Mouse (Mus musculus) myocyte (in vitro differentiated cells): ENCODE measurements at regions not wholly inside any gene's neighbourhood (a gene's known extent, or its start where the extent isn't known, plus 50 kb on each side); places are given as distances from the start of the nearest gene placed in this dataset.

ENCODE experiments used
- CEBPB ChIP-seq: IDR thresholded peaks from 2 replicates; pipeline ENCODE4 v1.6.1; 2011; ENCODE audit warnings: mild to moderate bottlenecking, moderate library complexity; ENCODE audit not compliant: poor library complexity, insufficient read depth, severe bottlenecking
- E2F4 ChIP-seq: IDR thresholded peaks from one replicate; pipeline ENCODE4 v1.6.1; 2011; ENCODE audit warnings: mild to moderate bottlenecking, control low read depth, moderate library complexity; ENCODE audit not compliant: insufficient read depth
- MYOD1 ChIP-seq, 3 experiments: IDR thresholded peaks; one replicate each; pipeline ENCODE4 v1.6.1; 2011; ENCODE audit warnings: control low read depth in 2 of 3, low read depth in 2 of 3, mild to moderate bottlenecking in 2 of 3, moderate library complexity in 1 of 3; ENCODE audit not compliant: insufficient read length in 2 of 3, control insufficient read depth in 1 of 3
- POLR2A ChIP-seq: IDR thresholded peaks from one replicate; pipeline ENCODE4 v1.6.1; 2011; ENCODE audit warnings: low read depth, mild to moderate bottlenecking, control low read depth, moderate library complexity; ENCODE audit not compliant: insufficient read length
- POLR2AphosphoS2 ChIP-seq: IDR thresholded peaks from one replicate; pipeline ENCODE4 v1.6.1; 2011; ENCODE audit warnings: low read depth, control low read depth; ENCODE audit not compliant: insufficient read length
- TCF12 ChIP-seq: IDR thresholded peaks from one replicate; pipeline ENCODE4 v1.6.1; 2011; ENCODE audit warnings: mild to moderate bottlenecking, control low read depth; ENCODE audit not compliant: poor library complexity, insufficient read depth, severe bottlenecking
- USF1 ChIP-seq: IDR thresholded peaks from one replicate; pipeline ENCODE4 v1.6.1; 2011; ENCODE audit warnings: low read depth, mild to moderate bottlenecking, control low read depth, moderate library complexity

GRCm38 (mm10) chr1:71904376-71904948, 251.5 kb upstream of the Fn1 start:
- TF ChIP-seq POLR2AphosphoS2 (no peak), E2F4 (no peak), USF1 (no peak), MYOD1 (IDR thresholded peaks at IDR 0.05; ENCODE audit: control insufficient read depth in 1 of 3, insufficient read length in 2 of 3, low read depth in 2 of 3) (no peak), TCF12 (no peak), POLR2A (no peak), CEBPB (no peak)
